Mouse (Mus musculus) brain, embryonic 14.5 days (tissue): ENCODE data around the gene Nrip1.

Experiments used
- CTCF ChIP-seq: fragments of 200-500 bp; IDR thresholded peaks from 2 replicates; pipeline ENCODE4 v1.5.1; 2012; ENCODE audit warnings: inconsistent platforms, mild to moderate bottlenecking, moderate library complexity, borderline replicate concordance; ENCODE audit not compliant: insufficient read depth, insufficient read length; ENCODE audit errors: extremely low read depth
- POLR2A ChIP-seq: fragments of 200-500 bp; IDR thresholded peaks from 2 replicates; pipeline ENCODE4 v1.6.1; 2012; ENCODE audit warnings: mild to moderate bottlenecking, inconsistent platforms, borderline replicate concordance; ENCODE audit not compliant: poor library complexity, insufficient read depth, insufficient read length, severe bottlenecking; ENCODE audit errors: extremely low read depth

- TF ChIP-seq CTCF: no peak
- TF ChIP-seq POLR2A: no peak
Measured at GRCm38 (mm10) chr16:76320118-76320473, 53.5 kb downstream of the Nrip1 start.
